Mouse (Mus musculus): ENCODE measurements at regions not wholly inside any gene's neighbourhood (a gene's known extent, or its start where the extent isn't known, plus 50 kb on each side); places are given as distances from the start of the nearest gene placed in this dataset.
"Not testable (repeated sequence)": the region's sequence is repeated elsewhere in the genome, so short reads cannot be mapped to it uniquely, and the experiment has no call there.

DNA sequence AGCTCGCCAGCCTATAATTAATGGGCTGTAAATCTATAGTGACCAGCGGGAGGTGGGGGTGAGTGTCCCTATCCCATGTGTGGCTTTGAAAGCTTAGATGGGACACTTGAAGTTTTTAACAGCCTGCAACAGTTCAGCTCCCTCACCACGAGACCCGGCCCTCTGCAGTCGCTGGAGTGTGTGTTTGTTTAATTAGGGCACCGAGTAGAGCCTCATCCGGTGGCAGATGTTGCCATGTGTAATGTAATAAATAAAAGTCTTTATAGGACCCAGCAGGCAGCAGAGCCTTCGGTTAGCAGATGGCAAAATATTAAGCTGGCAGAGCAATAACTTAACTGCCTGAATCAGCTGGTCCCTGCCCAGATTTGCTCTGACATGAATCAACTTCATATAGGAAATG lies 177.1 kb downstream of the Nucb2 start:
- no peak for DNase-seq

DNA sequence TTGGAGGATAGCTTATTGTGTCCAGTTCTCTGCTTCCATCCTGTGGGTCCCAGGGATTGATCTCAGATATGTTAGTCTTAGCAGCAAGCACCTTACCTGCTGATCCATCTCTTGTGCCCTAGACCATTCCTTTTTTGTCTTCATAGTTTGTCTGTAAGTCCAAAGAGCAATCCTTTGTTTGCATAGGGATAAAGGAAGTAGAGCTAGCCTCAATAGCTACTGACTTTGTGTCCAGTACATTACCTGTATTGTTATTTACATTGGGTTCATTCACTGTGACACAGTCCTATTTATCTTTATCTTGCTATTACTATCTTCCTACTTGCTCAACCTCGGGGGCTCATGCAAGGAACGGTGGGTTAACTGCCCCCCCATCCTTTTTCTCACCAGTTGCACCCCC lies 196.2 kb downstream of the Nucb2 start:
- DNase-seq = no peak

DNA sequence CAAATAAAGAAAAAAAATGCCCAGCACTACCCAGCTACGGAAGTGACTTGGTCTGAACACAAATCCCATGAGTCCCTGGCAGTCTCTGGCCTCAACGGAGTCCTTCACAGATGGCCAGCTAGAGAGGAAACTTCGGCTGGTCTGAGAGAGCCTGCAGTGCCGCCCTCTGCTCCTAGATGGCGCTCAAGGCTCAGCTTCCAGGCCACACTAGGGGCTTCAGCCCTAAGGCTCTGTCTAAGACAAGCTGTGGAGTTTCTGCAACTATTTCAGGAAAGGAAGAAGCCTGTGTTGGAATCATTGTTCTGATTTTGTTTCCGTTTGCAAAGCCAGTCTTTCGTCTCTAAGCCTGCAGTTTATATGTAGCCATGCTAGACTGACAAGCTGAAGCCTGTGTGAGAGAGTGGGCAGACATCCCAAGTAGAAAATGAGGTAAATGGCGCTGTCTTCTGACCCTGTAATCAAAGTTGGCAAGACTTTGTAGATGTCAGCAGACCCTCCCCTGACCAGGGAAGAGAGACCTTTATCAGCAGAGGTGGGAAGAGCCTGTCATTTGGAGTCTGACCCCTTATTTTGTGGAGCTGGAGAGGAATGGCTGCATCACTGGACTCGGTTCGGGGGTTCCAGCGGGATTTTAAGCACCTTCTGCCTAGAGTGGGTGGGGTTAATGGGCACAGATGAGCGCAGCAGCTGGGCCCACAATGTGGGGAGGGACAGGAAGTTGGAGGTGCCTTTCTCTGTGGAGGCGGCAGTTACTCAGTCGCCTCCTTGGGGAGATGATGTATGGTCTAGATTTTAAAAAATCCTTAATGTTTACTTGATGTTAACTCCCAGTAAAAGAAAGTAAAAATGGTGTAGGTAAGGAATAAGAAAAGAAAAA lies 197.5 kb downstream of the Nucb2 start:
- DNase-seq = peak; percentile 88

DNA sequence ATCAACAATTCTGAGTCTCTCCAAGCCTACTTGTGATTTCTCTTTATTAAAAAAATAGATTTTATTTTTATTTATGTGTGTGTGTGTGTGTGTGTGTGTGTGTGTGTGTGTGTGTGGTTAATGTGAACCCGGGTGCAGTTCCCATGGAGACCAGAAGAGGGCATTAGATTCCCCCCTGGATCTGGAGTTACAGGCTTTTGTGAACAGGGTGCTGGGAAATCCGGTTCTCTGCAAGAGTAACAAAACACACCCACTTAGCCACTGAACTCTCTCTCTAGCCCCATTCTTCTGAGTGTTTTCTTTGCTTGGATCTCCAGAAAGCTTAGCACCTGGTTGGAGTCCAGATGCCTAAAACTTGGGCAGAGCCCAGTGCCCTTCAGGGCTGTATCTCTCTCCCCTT lies 198.4 kb downstream of the Nucb2 start:
- no peak for DNase-seq

DNA sequence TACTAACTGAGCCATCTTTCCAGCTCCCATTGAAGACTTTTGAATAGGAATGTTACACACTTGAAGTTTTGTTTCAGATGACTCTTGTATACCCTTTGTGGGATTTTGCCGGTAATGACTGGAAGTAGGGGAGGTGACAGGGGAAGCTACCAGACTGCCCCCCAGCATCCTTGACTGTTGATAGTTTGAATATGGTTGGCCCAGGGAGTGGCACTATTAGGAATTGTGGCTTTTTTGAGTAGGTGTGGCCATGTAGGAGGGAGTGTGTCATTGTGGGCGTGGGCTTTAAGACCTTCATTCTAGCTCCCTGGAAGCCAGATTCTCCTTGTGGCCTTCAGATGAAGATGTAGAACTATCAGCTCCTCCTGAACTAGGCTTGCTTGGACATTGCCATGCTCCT lies 207.4 kb downstream of the Nucb2 start:
- DNase-seq = no peak

DNA sequence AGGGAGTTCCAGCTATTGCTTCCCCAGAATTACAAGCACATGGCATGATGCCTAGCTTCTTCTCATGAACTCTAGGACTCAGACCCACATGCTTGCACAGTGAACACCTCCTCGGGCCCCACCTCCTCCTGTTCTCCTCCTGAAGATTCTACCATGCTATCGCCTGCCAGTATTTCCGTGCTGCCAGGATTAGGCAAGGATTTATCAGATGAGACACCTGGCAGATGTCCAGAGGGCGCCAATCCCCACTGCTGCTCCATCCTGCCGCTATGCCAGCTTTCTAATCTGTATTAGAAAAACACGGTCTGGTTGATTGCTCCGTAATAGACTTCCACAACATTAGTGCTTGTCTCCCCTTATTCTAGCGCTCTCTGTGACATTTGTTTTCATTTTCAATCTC lies 209.0 kb downstream of the Nucb2 start:
- DNase-seq = peak; percentile 24

DNA sequence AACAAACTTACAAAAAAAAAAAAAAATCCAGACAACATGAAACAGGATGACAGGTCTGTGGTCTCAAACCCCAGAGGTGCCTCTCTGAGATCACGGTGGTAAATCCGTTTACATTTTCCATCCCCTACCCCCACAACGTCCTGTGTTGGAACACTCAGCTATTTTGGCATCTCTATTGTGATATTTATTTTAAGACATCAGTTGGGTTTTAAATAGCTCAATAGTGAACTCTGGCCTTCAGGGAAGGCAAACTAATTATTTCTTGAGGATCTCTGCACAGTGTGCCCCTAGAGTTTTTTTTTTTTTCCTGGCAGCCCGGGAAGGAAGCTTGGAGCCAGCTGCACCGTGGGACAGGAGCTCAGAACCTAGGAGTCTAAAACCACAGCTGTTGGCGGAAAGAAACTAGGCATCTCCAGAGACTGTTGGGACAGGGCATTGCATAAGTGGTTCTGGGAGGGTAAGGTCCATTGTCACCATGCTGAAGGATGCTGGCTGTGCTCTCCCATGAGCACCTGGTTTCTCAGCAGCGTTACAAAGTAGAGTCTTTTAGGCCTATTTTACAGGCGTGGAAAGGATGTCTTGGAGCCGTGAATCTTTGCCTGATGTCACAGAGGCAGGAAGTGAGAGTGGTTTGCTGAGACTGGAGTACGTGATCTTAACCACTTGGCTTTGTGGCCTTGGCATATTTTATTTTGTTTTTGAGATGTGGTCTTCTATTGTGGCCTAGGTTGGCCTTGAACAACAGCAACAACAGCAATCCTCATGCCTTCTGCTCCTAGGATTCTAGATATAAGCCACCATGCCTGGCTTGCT lies 211.3 kb downstream of the Nucb2 start:
- DNase-seq = peak; percentile 12

DNA sequence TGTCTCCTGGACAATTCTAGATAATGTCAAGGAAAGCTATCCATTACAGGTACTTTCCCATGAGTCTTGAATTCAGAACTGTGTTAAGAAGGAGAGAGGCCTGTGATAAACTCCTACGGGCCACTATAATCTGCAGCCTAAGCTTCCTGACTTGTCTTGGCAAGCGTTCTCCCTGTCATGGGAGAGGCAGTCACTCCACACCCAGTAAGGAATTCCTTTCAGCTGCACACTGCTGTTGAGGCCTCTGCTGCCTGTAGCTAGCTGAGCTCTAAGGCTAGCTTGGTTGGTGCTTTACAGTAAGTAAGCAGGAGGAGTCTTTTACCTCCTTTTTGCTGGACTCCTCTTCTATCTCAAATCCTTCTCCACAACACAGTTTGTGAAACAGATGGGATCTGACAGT lies 224.2 kb downstream of the Nucb2 start:
- no peak for DNase-seq

DNA sequence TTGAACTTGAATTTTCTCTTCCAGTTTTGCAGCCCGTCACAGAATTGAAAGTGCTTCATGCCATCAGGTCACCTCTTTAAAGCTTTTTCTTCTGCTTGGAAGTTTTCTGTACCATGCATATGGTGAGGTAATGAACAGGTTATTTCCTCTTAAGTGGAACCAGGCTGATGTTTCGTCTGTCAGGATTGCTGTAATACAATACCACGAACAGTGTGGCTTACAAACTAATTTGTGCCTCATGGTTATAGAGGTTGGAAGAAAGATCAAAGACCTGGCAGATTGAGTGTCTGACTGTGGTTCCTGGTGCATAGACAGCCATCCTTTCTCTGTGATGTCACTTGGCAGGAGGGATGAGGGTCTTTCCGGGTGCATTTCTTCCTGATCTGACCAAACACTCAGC lies 225.6 kb downstream of the Nucb2 start:
- DNase-seq = no peak

DNA sequence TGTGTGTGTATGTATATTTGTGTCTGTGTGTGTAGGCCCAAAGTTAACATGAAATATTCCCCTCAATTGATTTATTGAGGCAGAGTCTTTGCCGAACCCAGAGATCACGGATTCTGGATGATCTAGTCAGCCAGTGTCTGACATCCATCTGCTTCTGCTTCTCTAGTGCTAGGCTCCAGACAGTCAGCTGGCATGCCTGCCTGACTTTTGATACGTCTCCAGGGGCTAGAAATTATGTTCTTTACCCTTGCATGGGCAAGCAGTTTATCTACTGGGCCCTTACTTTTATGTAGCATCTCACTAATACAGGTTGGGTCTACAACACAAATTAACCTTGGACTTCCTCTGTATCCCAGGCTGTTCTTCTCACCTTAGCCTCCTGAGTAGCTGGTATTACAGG lies 231.5 kb downstream of the Nucb2 start:
- DNase-seq = no peak

DNA sequence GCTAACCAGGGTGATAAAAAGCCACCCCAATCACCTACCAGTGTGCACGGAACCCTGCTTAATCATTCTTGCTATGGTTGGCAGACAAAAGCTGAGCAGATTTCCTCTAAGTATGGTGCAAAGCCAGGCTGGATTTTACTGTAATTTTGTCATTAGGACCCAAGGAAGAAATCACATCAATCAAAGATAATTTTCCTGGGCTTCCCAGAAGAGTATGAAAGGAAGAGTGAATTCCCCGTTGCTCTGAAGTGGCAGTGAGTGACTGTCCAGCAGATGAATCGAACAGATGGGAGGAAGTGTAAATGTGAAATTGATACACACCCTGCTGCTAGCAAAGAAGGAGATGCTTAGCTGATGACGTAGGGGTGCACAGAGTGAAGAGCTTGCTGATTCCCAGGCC lies 232.2 kb downstream of the Nucb2 start:
- no peak for DNase-seq

DNA sequence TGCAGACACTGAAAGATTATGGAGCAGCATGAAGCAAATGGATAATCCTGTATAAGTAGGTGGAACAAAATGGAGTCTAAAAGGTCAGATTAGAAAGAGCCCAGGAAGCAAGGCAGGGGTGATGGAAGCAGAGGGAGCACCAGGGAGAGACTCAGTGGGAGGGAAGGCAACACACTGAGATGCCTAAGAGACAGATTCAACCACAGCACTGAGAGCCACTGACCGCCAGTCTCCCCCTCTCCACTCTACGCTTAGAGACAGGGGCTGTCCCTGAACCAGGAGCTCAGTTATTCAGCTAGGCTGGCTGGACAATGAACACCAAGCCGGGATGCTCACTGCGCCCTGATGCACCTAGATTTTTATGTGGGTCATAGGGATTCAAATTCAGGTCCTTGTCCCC lies 233.8 kb downstream of the Nucb2 start:
- DNase-seq = no peak

DNA sequence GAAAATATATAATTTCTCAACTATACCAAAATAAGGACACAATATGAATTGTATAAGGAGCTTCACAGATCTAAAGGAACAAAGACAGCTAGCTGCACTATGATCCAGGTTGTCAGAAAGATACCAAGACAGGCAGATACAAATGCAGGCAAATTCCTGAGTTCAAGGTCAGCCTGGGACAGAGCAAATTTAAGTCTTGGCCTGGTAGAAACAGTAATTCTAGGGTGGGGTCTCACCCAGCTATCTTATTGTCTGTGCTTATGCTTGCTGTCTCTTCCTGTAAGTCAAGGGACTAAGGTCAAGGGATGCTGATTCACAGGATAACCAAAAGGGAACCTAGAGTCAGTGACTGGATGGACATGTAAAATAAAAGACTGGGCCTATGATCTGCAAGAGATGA lies 250.4 kb downstream of the Nucb2 start:
- no peak for DNase-seq

DNA sequence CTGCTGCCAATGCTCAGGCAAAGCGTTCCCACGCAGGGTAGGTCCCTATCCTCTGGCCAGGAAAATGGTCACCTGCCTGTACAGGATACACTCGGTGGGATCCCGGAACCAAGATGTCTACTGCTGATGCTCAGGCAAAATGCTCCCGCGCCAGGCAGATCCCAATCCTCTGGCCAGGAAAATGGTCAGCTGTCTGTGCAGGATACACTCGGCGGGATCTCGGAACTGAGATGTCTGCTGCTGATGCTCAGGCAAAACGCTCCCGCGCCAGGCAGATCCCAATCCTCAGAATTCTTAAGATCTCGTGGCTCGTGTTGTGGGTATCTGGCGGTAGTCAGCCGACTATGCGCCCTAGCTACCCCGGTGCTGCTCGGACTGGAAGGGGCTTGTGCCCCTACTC lies 288.0 kb downstream of the Nucb2 start:
- DNase-seq = not testable (repeated sequence)

DNA sequence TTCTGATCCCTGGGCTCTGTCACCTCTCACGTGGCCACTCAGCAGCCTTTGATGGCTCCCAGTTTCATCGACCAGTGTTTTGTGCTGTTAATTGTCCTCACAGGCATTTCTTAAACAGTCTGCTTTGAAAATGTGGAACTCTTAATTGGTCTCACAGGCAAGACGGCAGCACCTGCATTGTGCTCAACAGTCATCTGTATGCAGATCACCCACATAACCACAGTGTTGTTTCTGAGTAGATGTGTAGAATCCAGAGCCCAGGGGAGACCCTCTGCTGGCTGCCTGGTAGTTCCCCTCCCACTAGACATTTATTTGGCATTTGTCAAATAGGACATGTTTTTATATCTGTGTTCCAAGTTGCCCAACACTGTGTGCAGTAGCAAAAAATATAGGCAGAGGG lies 304.3 kb downstream of the Nucb2 start:
- no peak for DNase-seq

DNA sequence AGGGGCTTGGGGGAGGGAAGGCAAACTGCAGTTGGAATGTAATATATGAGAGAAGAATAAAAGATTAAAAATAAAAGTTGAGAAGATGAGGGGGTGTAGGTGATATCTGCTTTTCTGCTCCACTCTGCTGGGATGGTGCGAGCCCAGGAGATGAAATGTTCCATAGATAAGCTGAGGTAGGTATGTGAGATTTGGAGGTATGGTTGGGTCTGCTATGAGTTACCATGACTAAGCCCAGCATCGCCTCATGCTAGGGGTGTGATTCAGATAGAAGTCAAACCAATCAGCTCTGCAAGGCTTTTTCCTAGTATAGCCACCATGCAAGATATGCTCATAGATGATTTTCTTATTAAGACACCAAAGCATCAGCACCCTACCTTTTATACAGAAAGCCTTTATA lies 312.3 kb downstream of the Nucb2 start:
- no peak for DNase-seq

DNA sequence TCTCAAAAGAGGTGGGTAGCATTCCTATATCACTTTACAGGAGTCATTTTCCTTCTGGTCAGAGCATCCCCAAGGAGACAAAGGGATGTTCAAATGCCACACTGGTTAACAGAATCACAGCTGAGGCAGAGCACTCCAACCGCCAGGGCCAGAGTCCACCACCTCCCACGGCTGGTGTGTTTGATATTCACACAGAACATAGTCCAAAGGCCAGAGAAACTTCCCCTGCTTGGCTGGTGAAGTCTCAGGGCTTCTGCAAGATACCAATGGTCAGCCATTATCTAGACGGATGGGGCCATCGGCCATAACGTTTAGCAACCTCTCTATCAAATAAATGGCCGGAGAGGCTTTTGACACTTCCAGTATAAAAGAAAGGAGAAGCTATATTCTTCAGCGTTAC lies 313.8 kb downstream of the Nucb2 start:
- no peak for DNase-seq

DNA sequence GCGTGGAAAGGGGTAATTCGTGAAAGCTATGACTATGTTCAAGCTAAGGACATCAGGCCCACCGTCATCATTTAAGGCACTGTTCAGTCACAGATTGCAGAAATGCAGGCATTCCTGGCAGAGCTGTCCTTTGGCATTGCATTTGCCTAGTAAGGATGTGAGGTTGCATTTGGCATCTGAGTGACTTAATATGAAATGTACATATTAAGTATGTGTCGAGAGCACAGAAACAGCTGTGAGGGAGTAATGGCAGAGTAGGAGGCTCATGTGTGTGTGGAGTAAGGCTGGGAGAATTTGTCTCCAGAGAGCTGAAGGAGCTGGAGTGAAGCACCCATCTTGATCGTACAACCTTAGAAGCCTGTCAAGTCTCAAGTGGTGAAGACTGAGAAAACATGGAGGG lies 316.4 kb downstream of the Nucb2 start:
- no peak for DNase-seq

DNA sequence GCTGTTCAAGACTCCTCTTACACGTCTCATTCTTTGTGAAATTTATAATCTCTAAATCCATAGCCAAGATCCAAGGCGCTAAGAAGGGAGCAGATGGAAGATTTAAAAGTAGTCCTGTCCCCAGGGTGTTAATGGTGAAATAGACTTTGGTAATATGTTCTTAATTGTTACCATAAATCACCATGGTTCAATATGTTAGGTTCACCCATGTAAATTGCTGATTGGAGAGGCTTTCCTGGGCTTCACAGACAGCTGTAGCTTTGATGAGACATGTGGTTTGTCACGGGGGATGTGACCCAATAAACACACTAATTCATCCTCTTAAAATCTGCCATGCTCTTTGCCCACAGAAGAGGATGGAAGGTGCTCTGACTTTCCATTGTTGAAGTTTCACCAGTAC lies 338.7 kb downstream of the Nucb2 start:
- DNase-seq = no peak

DNA sequence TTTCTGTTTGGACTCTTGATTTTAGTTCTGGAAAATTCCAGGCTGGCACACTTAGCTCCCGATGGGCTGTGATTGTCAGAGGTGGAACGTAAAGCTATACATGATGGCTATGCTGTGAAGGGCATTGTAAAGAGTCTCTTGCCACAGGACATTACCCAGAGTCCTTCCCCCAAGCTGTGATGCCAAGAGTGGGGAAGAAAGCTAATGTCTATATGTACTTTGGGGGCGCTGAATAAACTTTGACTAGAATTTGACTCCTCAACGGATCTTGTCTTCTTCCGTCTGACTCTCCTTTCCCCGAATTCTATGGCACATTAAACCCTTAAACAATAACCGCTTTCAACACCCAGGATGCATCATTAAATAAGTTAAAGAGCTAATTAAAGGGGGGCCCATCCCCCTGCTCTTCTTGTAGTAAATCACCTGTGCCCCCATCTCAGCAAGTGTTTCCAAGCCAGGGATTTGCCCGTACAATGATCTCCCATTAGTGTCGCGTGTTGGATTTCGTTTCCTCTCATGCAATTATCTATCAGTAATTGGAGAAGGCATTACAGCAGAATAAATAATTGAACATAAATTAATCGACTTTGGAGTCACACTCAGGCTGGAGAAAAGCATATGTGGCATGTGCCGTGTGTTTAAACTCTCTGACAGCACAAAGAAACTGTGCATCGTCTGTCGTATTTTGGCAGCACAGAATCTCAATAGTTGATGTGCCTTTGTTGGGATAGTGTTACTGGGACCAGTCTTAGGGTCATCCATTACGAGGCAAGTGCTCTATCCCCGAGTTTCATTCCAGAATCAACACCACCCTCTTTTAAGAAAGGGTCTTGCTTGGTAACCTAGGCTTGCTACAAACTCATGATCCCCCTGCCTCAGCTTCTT lies 343.9 kb downstream of the Nucb2 start:
- DNase-seq = no peak

DNA sequence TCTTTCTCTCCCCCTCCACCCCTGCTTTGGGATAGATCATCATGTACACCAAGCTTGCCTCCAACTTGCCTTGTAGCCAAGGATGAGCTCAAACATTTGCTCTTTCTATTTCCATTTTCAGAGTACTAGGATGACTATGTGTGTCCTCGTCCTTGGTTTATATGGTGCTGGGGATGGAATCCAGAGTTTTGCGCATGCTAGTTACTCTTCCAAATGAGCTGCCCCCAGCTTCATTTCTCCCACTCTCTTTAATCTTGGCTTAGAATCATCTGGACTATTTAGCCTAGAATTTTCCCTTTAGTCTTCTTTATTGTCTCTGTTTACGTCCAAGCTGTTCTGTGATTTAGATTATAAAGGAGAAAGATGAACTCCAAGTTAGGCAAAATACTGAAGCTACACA lies 349.2 kb downstream of the Nucb2 start:
- DNase-seq = no peak

DNA sequence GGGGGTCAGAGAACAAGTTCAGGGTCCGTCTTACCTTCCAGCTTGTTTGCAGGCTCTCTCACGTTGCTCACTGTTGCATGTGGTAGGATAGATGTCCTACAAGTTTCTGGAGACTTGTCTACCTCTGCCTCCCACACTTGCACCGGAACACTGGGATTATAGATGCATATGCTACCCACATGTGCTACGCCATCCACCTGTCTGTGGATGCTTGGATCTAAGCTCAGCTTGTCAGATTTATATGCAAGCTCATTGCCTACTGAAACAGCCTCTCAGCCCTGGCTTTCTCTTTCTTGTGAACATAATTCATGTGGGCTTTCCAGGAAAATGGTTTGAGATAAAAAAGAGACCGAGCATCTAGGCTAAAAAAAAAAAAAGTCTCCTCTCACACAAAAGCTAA lies 353.0 kb downstream of the Nucb2 start:
- no peak for DNase-seq

DNA sequence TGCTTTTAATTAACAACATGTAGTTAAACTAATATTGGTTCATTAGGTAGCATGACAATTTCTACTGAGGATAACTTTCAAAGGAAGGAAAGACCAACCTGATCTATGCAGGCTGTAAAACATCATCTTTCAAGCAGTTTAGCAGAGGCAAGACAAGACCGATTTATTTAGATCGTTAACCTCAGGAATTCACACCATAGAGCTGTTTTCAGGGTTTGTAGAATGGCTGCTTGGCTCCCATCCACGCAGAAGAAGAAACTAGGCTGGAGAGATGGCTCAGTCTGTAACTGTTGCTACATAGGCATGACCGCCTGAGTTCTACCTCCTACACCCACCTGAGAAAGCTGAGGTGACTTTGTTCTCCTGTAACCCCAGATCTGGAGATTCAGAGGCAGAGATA lies 353.6 kb downstream of the Nucb2 start:
- no peak for DNase-seq
